Mouse (Mus musculus) monocyte, adult 59 days (primary cell): ENCODE data around the gene Oscp1. TPM values are rescaled to one million over a fixed set of nuclear protein-coding genes. Genes with fewer than 3 reads are reported as not detected.

Experiments
- total RNA-seq, 2 experiments: library from RNA; stranded (reverse); gene quantifications; one replicate each; pipeline ENCODE4 v1.2.4; 2023

Oscp1 gene
- 1 to 10 TPM in 1 of 2 experiments, under 1 TPM in 1; 0.66 to 1.9 TPM for total RNA-seq

GRCm38 (mm10) chr4:126058134-126058996, at the start of gene Oscp1:
Gene Oscp1, plus strand, starts transcription at chr4:126058565.

GRCm38 (mm10) chr4:126024303-126024900, 34.0 kb upstream of the Oscp1 start, which contains the start of gene Csf3r:
Gene Csf3r, plus strand, starts transcription at chr4:126024550.

GRCm38 (mm10) chr4:126046851-126047585, 11.3 kb upstream of the Oscp1 start, which contains the start of gene Mrps15:
Gene Mrps15, plus strand, starts transcription at chr4:126046925.

GRCm38 (mm10) chr4:126096464-126097111, 38.2 kb downstream of the Oscp1 start, which contains the start of gene Lsm10:
Gene Lsm10, plus strand, starts transcription at chr4:126096623.

GRCm38 (mm10) chr4:126103590-126104068, 45.3 kb downstream of the Oscp1 start, which contains the start of gene Stk40:
Gene Stk40, plus strand, starts transcription at chr4:126103957.

Other genes with a start within 250 kb of the Oscp1 start
- gene Csf3r, start 34.0 kb upstream of the Oscp1 start, total RNA-seq = 100 to 1,000 TPM; 278 to 339 TPM
- 10 to 100 TPM; 34.5 to 36.3 TPM for gene Mrps15, start 11.6 kb upstream of the Oscp1 start, total RNA-seq
- 10 to 100 TPM; 37.7 to 39.2 TPM for gene Lsm10, start 38.1 kb downstream of the Oscp1 start, total RNA-seq
- gene Stk40, start 45.4 kb downstream of the Oscp1 start, total RNA-seq = 10 to 100 TPM; 80.8 to 97.1 TPM
- 1 to 10 TPM; 9.4 to 9.9 TPM for gene Eva1b, start 89.2 kb downstream of the Oscp1 start, total RNA-seq
- gene Sh3d21, start 104.9 kb downstream of the Oscp1 start, total RNA-seq = 1 to 10 TPM; 1.2 to 1.4 TPM
- 100 to 1,000 TPM; 385 to 395 TPM for gene Thrap3, start 144.2 kb downstream of the Oscp1 start, total RNA-seq
- gene Map7d1, start 197.8 kb downstream of the Oscp1 start, total RNA-seq = 100 to 1,000 TPM; 219 to 279 TPM
- 10 to 100 TPM; 40.8 to 44.2 TPM for gene Trappc3, start 203.8 kb downstream of the Oscp1 start, total RNA-seq
- not detected for gene Col8a2, start 228.2 kb downstream of the Oscp1 start, total RNA-seq